Mouse (Mus musculus): ENCODE data around the gene Rps6kc1. TPM values are rescaled to one million over a fixed set of nuclear protein-coding genes. Genes with fewer than 3 reads are reported as not detected.
A peak's percentile ranks its signal among the peaks of the same experiment; 100 is the strongest.

Gene Rps6kc1
- polyA plus RNA-seq, 1 experiment from 2014 or later, result 23.8 TPM

GRCm38 (mm10) chr1:190723926-190724430 is 187.6 kb downstream of the Rps6kc1 start:
- H3K9me3 ChIP-seq (replicated peaks; ENCODE audit: control insufficient read depth, low read length), result no peaks in the 10 kb centered on the region
- DNase-seq (ENCODE audit: low spot score) (peak; percentile 29), ATAC-seq (no peak)
- no peak overlapping the region for H3K4me3 ChIP-seq (ENCODE audit: low read depth, low read length)
- H3K36me3 ChIP-seq (ENCODE audit: control insufficient read depth, insufficient read depth, low read length), result no peaks in the 10 kb centered on the region
- H3K9ac ChIP-seq (ENCODE audit: low read length), result no peak overlapping the region
- peaks cover 32% of the 10 kb centered on the region for H3K4me1 ChIP-seq (ENCODE audit: control insufficient read depth, insufficient read depth, low read length)
- WGBS, result 66% methylated on average over 7 of the region's 7 CpGs
- H3K4me2 ChIP-seq (ENCODE audit: low read length), result no peak overlapping the region
- H3K27ac ChIP-seq (ENCODE audit: low read depth, low read length), result peak overlapping the region; percentile 55; the same call in 1 of the 2 replicates
- no peaks in the 10 kb centered on the region for H3K27me3 ChIP-seq (replicated peaks; ENCODE audit: control insufficient read depth, insufficient read depth, low read length)

GRCm38 (mm10) chr1:190713848-190714247 is 197.7 kb downstream of the Rps6kc1 start:
- DNase-seq (ENCODE audit: low spot score), result peak; percentile 51

GRCm38 (mm10) chr1:190697576-190697975 is 214.0 kb downstream of the Rps6kc1 start:
- no peak overlapping the region for H3K4me3 ChIP-seq (ENCODE audit: low read depth, low read length)
- WGBS, result 29% methylated on average over 6 of the region's 6 CpGs
- no peaks in the 10 kb centered on the region for H3K4me1 ChIP-seq (ENCODE audit: control insufficient read depth, insufficient read depth, low read length)
- no peak overlapping the region for H3K4me2 ChIP-seq (ENCODE audit: low read length)
- no peaks in the 10 kb centered on the region for H3K27me3 ChIP-seq (replicated peaks; ENCODE audit: control insufficient read depth, insufficient read depth, low read length)
- H3K27ac ChIP-seq (ENCODE audit: low read depth, low read length), result no peak overlapping the region
- H3K9me3 ChIP-seq (replicated peaks; ENCODE audit: control insufficient read depth, low read length), result no peaks in the 10 kb centered on the region
- H3K9ac ChIP-seq (ENCODE audit: low read length), result no peak overlapping the region
- H3K36me3 ChIP-seq (ENCODE audit: control insufficient read depth, insufficient read depth, low read length), result no peaks in the 10 kb centered on the region
- ATAC-seq (no peak), DNase-seq (ENCODE audit: low spot score) (no peak)

More at GRCm38 (mm10) chr1:190713848-190714247, 197.7 kb downstream of the Rps6kc1 start:
- H3K27ac ChIP-seq (ENCODE audit: low read depth, low read length), result no peak overlapping the region
- H3K4me1 ChIP-seq (ENCODE audit: control insufficient read depth, insufficient read depth, low read length), result peaks cover 6% of the 10 kb centered on the region
- H3K36me3 ChIP-seq (ENCODE audit: control insufficient read depth, insufficient read depth, low read length), result no peaks in the 10 kb centered on the region
- no peak overlapping the region for H3K4me2 ChIP-seq (ENCODE audit: low read length)
- H3K9ac ChIP-seq (ENCODE audit: low read length), result no peak overlapping the region
- H3K9me3 ChIP-seq (replicated peaks; ENCODE audit: control insufficient read depth, low read length), result no peaks in the 10 kb centered on the region
- peak; percentile 57 for ATAC-seq
- 0 out of 2 replicates have a peak, but pooled peaks cover 5% of the 10 kb centered on the region for H3K27me3 ChIP-seq (replicated peaks; ENCODE audit: control insufficient read depth, insufficient read depth, low read length)
- 17% methylated on average over 6 of the region's 6 CpGs for WGBS
- no peak overlapping the region for H3K4me3 ChIP-seq (ENCODE audit: low read depth, low read length)

GRCm38 (mm10) chr1:190695589-190695988 is 216.0 kb downstream of the Rps6kc1 start:
- Histone ChIP-seq H3K9me3 (replicated peaks; ENCODE audit: control insufficient read depth, low read length) (no peaks in the 10 kb centered on the region), H3K27me3 (replicated peaks; ENCODE audit: control insufficient read depth, insufficient read depth, low read length) (no peaks in the 10 kb centered on the region), H3K4me1 (ENCODE audit: control insufficient read depth, insufficient read depth, low read length) (peaks cover 4% of the 10 kb centered on the region; the same call in 1 of the 2 replicates), H3K4me3 (ENCODE audit: low read depth, low read length) (no peak overlapping the region), H3K27ac (ENCODE audit: low read depth, low read length) (no peak overlapping the region), H3K9ac (ENCODE audit: low read length) (no peak overlapping the region), H3K36me3 (ENCODE audit: control insufficient read depth, insufficient read depth, low read length) (no peaks in the 10 kb centered on the region), H3K4me2 (ENCODE audit: low read length) (no peak overlapping the region)
- ATAC-seq, result 0 out of 2 replicates have a peak, but pooled peaks have one; percentile 18
- 69% methylated on average over 11 of the region's 11 CpGs for WGBS
- DNase-seq (ENCODE audit: low spot score), result peak; percentile 69

- Histone ChIP-seq H3K4me3 (ENCODE audit: low read depth, low read length) (no peak overlapping the region), H3K36me3 (ENCODE audit: control insufficient read depth, insufficient read depth, low read length) (no peaks in the 10 kb centered on the region), H3K27ac (ENCODE audit: low read depth, low read length) (no peak overlapping the region), H3K27me3 (replicated peaks; ENCODE audit: control insufficient read depth, insufficient read depth, low read length) (no peaks in the 10 kb centered on the region), H3K9ac (ENCODE audit: low read length) (no peak overlapping the region), H3K9me3 (replicated peaks; ENCODE audit: control insufficient read depth, low read length) (no peaks in the 10 kb centered on the region), H3K4me1 (ENCODE audit: control insufficient read depth, insufficient read depth, low read length) (peaks cover 4% of the 10 kb centered on the region; the same call in 1 of the 2 replicates), H3K4me2 (ENCODE audit: low read length) (no peak overlapping the region)
- 76% methylated on average over 29 of the region's 29 CpGs for WGBS
- no peak for ATAC-seq
- peak; percentile 17 for DNase-seq (ENCODE audit: low spot score)
These were observed 220.9 kb downstream of the Rps6kc1 start for GRCm38 (mm10) chr1:190690528-190691262.

GRCm38 (mm10) chr1:190683060-190683459 is 228.5 kb downstream of the Rps6kc1 start:
- no peaks in the 10 kb centered on the region for H3K9me3 ChIP-seq (replicated peaks; ENCODE audit: control insufficient read depth, low read length)
- no peak overlapping the region for H3K4me3 ChIP-seq (ENCODE audit: low read depth, low read length)
- H3K36me3 ChIP-seq (ENCODE audit: control insufficient read depth, insufficient read depth, low read length), result no peaks in the 10 kb centered on the region
- 90% methylated on average over 7 of the region's 7 CpGs for WGBS
- no peak overlapping the region for H3K4me2 ChIP-seq (ENCODE audit: low read length)
- no peak overlapping the region for H3K9ac ChIP-seq (ENCODE audit: low read length)
- H3K27me3 ChIP-seq (replicated peaks; ENCODE audit: control insufficient read depth, insufficient read depth, low read length), result 0 out of 2 replicates have a peak, but pooled peaks cover 3% of the 10 kb centered on the region
- peaks cover 10% of the 10 kb centered on the region for H3K4me1 ChIP-seq (ENCODE audit: control insufficient read depth, insufficient read depth, low read length)
- no peak overlapping the region for H3K27ac ChIP-seq (ENCODE audit: low read depth, low read length)
- DNase-seq (ENCODE audit: low spot score), result no peak
- no peak for ATAC-seq

- H3K27me3 ChIP-seq (replicated peaks; ENCODE audit: control insufficient read depth, insufficient read depth, low read length), result 0 out of 2 replicates have a peak, but pooled peaks cover 3% of the 10 kb centered on the region
- WGBS, result 14% methylated on average over 25 of the region's 25 CpGs
- H3K4me1 ChIP-seq (ENCODE audit: control insufficient read depth, insufficient read depth, low read length), result peaks cover 10% of the 10 kb centered on the region
- no peaks in the 10 kb centered on the region for H3K9me3 ChIP-seq (replicated peaks; ENCODE audit: control insufficient read depth, low read length)
- DNase-seq (ENCODE audit: low spot score) (peak; percentile 94), ATAC-seq (peak; percentile 89)
- H3K36me3 ChIP-seq (ENCODE audit: control insufficient read depth, insufficient read depth, low read length), result no peaks in the 10 kb centered on the region
- peak overlapping the region; percentile 42 for H3K4me2 ChIP-seq (ENCODE audit: low read length)
- H3K9ac ChIP-seq (ENCODE audit: low read length), result no peak overlapping the region
- 0 out of 2 replicates have a peak overlapping the region, but pooled peaks have one; percentile 0 for H3K4me3 ChIP-seq (ENCODE audit: low read depth, low read length)
- peak overlapping the region; percentile 28 for H3K27ac ChIP-seq (ENCODE audit: low read depth, low read length)
These were observed 229.3 kb downstream of the Rps6kc1 start for GRCm38 (mm10) chr1:190682021-190682926.

GRCm38 (mm10) chr1:190675455-190675854 is 236.1 kb downstream of the Rps6kc1 start:
- DNase-seq (ENCODE audit: low spot score), result no peak
- no peak for ATAC-seq
- H3K9ac ChIP-seq (ENCODE audit: low read length), result no peak overlapping the region
- no peaks in the 10 kb centered on the region; the same call in 1 of the 2 replicates for H3K4me1 ChIP-seq (ENCODE audit: control insufficient read depth, insufficient read depth, low read length)
- no peak overlapping the region for H3K27ac ChIP-seq (ENCODE audit: low read depth, low read length)
- WGBS, result 86% methylated on average over 3 of the region's 3 CpGs
- no peaks in the 10 kb centered on the region for H3K27me3 ChIP-seq (replicated peaks; ENCODE audit: control insufficient read depth, insufficient read depth, low read length)
- no peak overlapping the region for H3K4me3 ChIP-seq (ENCODE audit: low read depth, low read length)
- no peaks in the 10 kb centered on the region for H3K36me3 ChIP-seq (ENCODE audit: control insufficient read depth, insufficient read depth, low read length)
- H3K9me3 ChIP-seq (replicated peaks; ENCODE audit: control insufficient read depth, low read length), result no peaks in the 10 kb centered on the region
- no peak overlapping the region for H3K4me2 ChIP-seq (ENCODE audit: low read length)

Data from forebrain, embryonic 14.5 days (tissue).